Mouse (Mus musculus): Measurements from ENCODE around the gene Lypd9.
A peak's percentile ranks its signal among the peaks of the same experiment; 100 is the strongest.

- TF ChIP-seq POLR2A (IDR thresholded peaks at IDR 0.05; ENCODE audit: insufficient read depth, low read depth, low read length), result no peak
- TF ChIP-seq CTCF (IDR thresholded peaks at IDR 0.05), result peak; percentile 60
- TF ChIP-seq EP300 (IDR thresholded peaks at IDR 0.05; ENCODE audit: insufficient read depth, low read depth, low read length), result no peak
These were observed 46.6 kb upstream of the Lypd9 start for GRCm38 (mm10) chr11:58499290-58499689.
